Comparison of ENCODE assay signal across 8 mouse cellular contexts in the genomic region with DNA sequence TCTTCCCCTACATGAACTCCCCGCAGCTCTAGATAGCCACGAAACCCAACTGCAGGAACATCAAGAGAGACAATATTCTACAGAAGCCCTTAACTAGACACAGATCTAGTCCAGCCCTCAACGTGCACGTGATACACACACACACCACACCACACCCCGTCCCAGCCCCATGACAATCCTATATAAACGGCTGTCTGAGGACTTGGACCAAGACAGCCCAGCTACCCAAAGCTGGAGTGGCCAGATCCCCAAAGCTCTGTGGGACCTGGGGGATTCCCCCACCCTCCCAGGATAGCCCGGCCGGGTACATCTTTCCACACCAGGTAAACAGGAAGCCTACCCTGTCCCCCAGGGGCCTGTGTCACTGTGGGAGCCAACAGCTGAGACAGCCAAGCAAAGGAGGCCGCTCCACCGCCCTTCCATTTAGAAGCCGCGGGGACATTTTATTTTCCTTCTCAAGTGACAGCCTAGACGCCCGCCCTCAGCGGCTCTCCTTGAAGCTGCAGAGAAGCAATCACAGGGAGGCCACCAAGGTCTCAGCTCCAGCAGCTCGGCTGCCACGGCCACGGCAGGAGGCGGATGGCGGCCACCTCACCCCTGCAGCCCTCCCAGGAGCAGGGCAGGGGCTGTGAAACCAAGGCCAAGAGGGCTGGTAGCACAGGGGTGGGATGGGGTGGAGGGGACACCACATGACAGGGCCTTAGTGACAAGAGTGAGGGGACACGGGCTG. TPM values are rescaled to one million over a fixed set of nuclear protein-coding genes. Genes with fewer than 3 reads are reported as not detected.
A peak's percentile ranks its signal among the peaks of the same experiment; 100 is the strongest.
DNase-seq lines count a peak whose midpoint lies in the region; ATAC-seq and TF ChIP-seq lines count a peak whose summit lies in the region.

No protein-coding gene starts in this region.

- H3K4me1 ChIP-seq in heart, embryonic 13.5 days, result peaks cover 94% of the 10 kb centered on the region
- H3K4me1 ChIP-seq in midbrain, embryonic 13.5 days (replicated peaks), result peaks cover 94% of the 10 kb centered on the region
- peaks cover 40% of the 10 kb centered on the region for H3K4me1 ChIP-seq in stomach, postnatal 0 days (replicated peaks; ENCODE audit: control insufficient read depth, insufficient read depth)

- TF ChIP-seq EP300 in stomach, postnatal 0 days (optimal IDR thresholded peaks at IDR 0.05), result no peak

- H3K27ac ChIP-seq in heart, embryonic 13.5 days (replicated peaks), result peak overlapping the region; percentile 87
- peak overlapping the region; percentile 91 for H3K27ac ChIP-seq in midbrain, embryonic 13.5 days
- peak overlapping the region; percentile 87 for H3K27ac ChIP-seq in stomach, postnatal 0 days (replicated peaks)

- TF ChIP-seq CTCF in stomach, postnatal 0 days (IDR thresholded peaks at IDR 0.05; ENCODE audit: low read depth), result no peak

- DNase-seq in heart, adult 18-20 months, result peak; percentile 70 to 80
- DNase-seq in heart, adult 8-10 months (ENCODE audit: low spot score), result no peak
- DNase-seq in c-Kit-positive CD71-positive TER-119-negative erythroid progenitor cells, embryonic 14.5 days (ENCODE audit: low read depth), result peak; percentile 66
- DNase-seq in kidney, postnatal 36 days, result peak; percentile 66 to 67
- peak; percentile 67 for DNase-seq in stomach, postnatal 0 days (ENCODE audit: low spot score)
- DNase-seq in cerebellum, adult 9-10 months, result no peak

- H3K9ac ChIP-seq in heart, embryonic 13.5 days, result peak overlapping the region; percentile 78
- H3K9ac ChIP-seq in midbrain, embryonic 13.5 days (replicated peaks), result peak overlapping the region; percentile 59
- peak overlapping the region; percentile 51 for H3K9ac ChIP-seq in stomach, postnatal 0 days (ENCODE audit: low read length)

- no peaks in the 10 kb centered on the region for H3K9me3 ChIP-seq in heart, embryonic 13.5 days
- H3K9me3 ChIP-seq in midbrain, embryonic 13.5 days, result no peaks in the 10 kb centered on the region
- H3K9me3 ChIP-seq in stomach, postnatal 0 days (ENCODE audit: control insufficient read depth, low read length), result no peaks in the 10 kb centered on the region

- ATAC-seq in heart, embryonic 13.5 days (ENCODE audit: extremely low read depth, insufficient number of reproducible peaks, low FRiP score, low TSS enrichment), result no peak
- peak; percentile 31 for ATAC-seq in midbrain, embryonic 13.5 days
- ATAC-seq in stomach, postnatal 0 days (ENCODE audit: low FRiP score, low TSS enrichment), result peak; percentile 43

- WGBS in heart, embryonic 13.5 days, result 12% methylated on average over 21 of the region's 21 CpGs
- WGBS in midbrain, embryonic 13.5 days, result 13% methylated on average over 21 of the region's 21 CpGs
- 15% methylated on average over 21 of the region's 21 CpGs for WGBS in stomach, postnatal 0 days

- H3K4me2 ChIP-seq in heart, embryonic 13.5 days, result peak overlapping the region; percentile 62
- H3K4me2 ChIP-seq in midbrain, embryonic 13.5 days (replicated peaks), result peak overlapping the region; percentile 36
- peak overlapping the region; percentile 40 for H3K4me2 ChIP-seq in stomach, postnatal 0 days (replicated peaks; ENCODE audit: low read depth)

- peak overlapping the region; percentile 20 for H3K4me3 ChIP-seq in heart, embryonic 13.5 days
- H3K4me3 ChIP-seq in midbrain, embryonic 13.5 days (replicated peaks), result no peak overlapping the region
- H3K4me3 ChIP-seq in stomach, postnatal 0 days (ENCODE audit: low read depth, low read length), result peak overlapping the region; percentile 4; the same call in 1 of the 2 replicates

- peaks cover 4% of the 10 kb centered on the region; the same call in 1 of the 2 replicates for H3K36me3 ChIP-seq in heart, embryonic 13.5 days
- no peaks in the 10 kb centered on the region for H3K36me3 ChIP-seq in midbrain, embryonic 13.5 days
- 0 out of 2 replicates have a peak, but pooled peaks cover 2% of the 10 kb centered on the region for H3K36me3 ChIP-seq in stomach, postnatal 0 days (ENCODE audit: control insufficient read depth, insufficient read depth, low read length)

- H3K27me3 ChIP-seq in heart, embryonic 13.5 days (replicated peaks), result no peaks in the 10 kb centered on the region
- no peaks in the 10 kb centered on the region for H3K27me3 ChIP-seq in midbrain, embryonic 13.5 days
- no peaks in the 10 kb centered on the region for H3K27me3 ChIP-seq in stomach, postnatal 0 days (ENCODE audit: control insufficient read depth, insufficient read depth, low read length)

RNA-seq across cellular contexts. Expression of gene Ncor2, which starts 20.6 kb away (rescaled TPM):
- total RNA-seq in heart, adult 18-20 months (2021), result 10 to 100 TPM; 65.9 to 68.9 TPM
- total RNA-seq in heart, adult 8-10 months (2022), result 10 to 100 TPM; 81.6 to 92.4 (median 84.5) TPM
- 16.5 and 17.0 TPM in 2 replicates for polyA plus RNA-seq in heart, embryonic 13.5 days (2015; fragmentation: Nextera tagmentation; extraction: Ambion mirVana)
- polyA plus RNA-seq in midbrain, embryonic 13.5 days (2015; fragmentation: Nextera tagmentation; extraction: Ambion mirVana), result 20.2 and 22.6 TPM in 2 replicates
- 11.1 and 12.1 TPM in 2 replicates for polyA plus RNA-seq in stomach, postnatal 0 days (2015; fragmentation: Nextera tagmentation; extraction: Ambion mirVana)

Comparison
In these comparisons a context has a peak if more than half of its experiments do, and no peak if none do; other contexts are left out.
1. DNase-seq: peak in heart, adult 18-20 months (2 of 2), c-Kit-positive CD71-positive TER-119-negative erythroid progenitor cells, embryonic 14.5 days (single experiment), kidney, postnatal 36 days (2 of 2) and stomach, postnatal 0 days (single experiment); none in heart, adult 8-10 months (single experiment) and cerebellum, adult 9-10 months (single experiment).
2. Peak in every context shown above with its lines, with median percentiles within 50 percentile points of each other: H3K27ac ChIP-seq, H3K4me2 ChIP-seq and H3K9ac ChIP-seq.